Mouse (Mus musculus) thymus, adult 2 months (tissue): ENCODE measurements at regions not wholly inside any gene's neighbourhood (a gene's known extent, or its start where the extent isn't known, plus 50 kb on each side); places are given as distances from the start of the nearest gene placed in this dataset.

Experiments
- DNase-seq: peaks from one replicate; pipeline ENCODE4 v3.0.0; 2021
- H3K27ac ChIP-seq: fragments of 200-500 bp; 2 replicates; pipeline ENCODE4 v1.5.1; 2012; ENCODE audit warnings: low read length, control low read depth; ENCODE audit not compliant: control insufficient read depth, insufficient read depth
- H3K27me3 ChIP-seq: fragments of 200-500 bp; 2 replicates; pipeline ENCODE4 v1.6.1; 2012; ENCODE audit warnings: mild to moderate bottlenecking, low read length, moderate library complexity, mixed read lengths; ENCODE audit not compliant: control insufficient read depth, insufficient read depth
- H3K36me3 ChIP-seq: fragments of 200-500 bp; 2 replicates; pipeline ENCODE4 v1.6.1; 2012; ENCODE audit warnings: mild to moderate bottlenecking, low read length, moderate library complexity; ENCODE audit not compliant: control insufficient read depth, insufficient read depth
- H3K4me1 ChIP-seq: fragments of 200-500 bp; replicated peaks from 2 replicates; pipeline ENCODE4 v1.6.1; 2012; ENCODE audit warnings: low read length; ENCODE audit not compliant: control insufficient read depth, insufficient read depth
- H3K4me3 ChIP-seq: fragments of 200-500 bp; 2 replicates; pipeline ENCODE4 v1.5.1; 2012; ENCODE audit warnings: mild to moderate bottlenecking, low read length, control low read depth, moderate library complexity; ENCODE audit not compliant: control insufficient read depth, insufficient read depth
- CTCF ChIP-seq: fragments of 200-500 bp; IDR thresholded peaks from 2 replicates; pipeline ENCODE4 v1.5.1; 2012; ENCODE audit warnings: mild to moderate bottlenecking, control low read depth, low read length, moderate library complexity, borderline replicate concordance; ENCODE audit not compliant: control insufficient read depth, poor library complexity, insufficient read depth; ENCODE audit errors: extremely low read depth
- POLR2A ChIP-seq: fragments of 200-500 bp; IDR thresholded peaks from 2 replicates; pipeline ENCODE4 v1.6.1; 2012; ENCODE audit warnings: mild to moderate bottlenecking, low read length, control low read depth, moderate library complexity; ENCODE audit not compliant: control insufficient read depth, poor library complexity, insufficient read depth; ENCODE audit errors: extremely low read depth
- WGBS: fragments of 180-500 bp; shearing (Covaris S2); methylation state at CpG from one replicate; pipeline ENCODE4 v1.1.7; 2018; 5-methylcytosine and 5-hydroxymethylcytosine counted together

- no peak overlapping the region for H3K27ac ChIP-seq
- 7% methylated on average over 3 of the region's 3 CpGs for WGBS
- no peaks in the 10 kb centered on the region; the same call in 1 of the 2 replicates for H3K4me1 ChIP-seq
- DNase-seq = no peak
- no peaks in the 10 kb centered on the region for H3K36me3 ChIP-seq
- H3K4me3 ChIP-seq = no peak overlapping the region
- H3K27me3 ChIP-seq = no peaks in the 10 kb centered on the region
- no peak for TF ChIP-seq CTCF
- TF ChIP-seq POLR2A = no peak
Observed at GRCm38 (mm10) chr2:48473102-48473501, 340.8 kb upstream of the Acvr2a start.

GRCm38 (mm10) chr2:48474642-48475041 is 339.3 kb upstream of the Acvr2a start:
- TF ChIP-seq POLR2A = no peak
- no peak for TF ChIP-seq CTCF
- Histone ChIP-seq H3K27me3 (no peaks in the 10 kb centered on the region), H3K4me1 (no peaks in the 10 kb centered on the region), H3K27ac (no peak overlapping the region), H3K4me3 (no peak overlapping the region), H3K36me3 (no peaks in the 10 kb centered on the region)
- no peak for DNase-seq
- WGBS = 90% methylated on average over 4 of the region's 4 CpGs

GRCm38 (mm10) chr2:48476777-48477176 is 337.1 kb upstream of the Acvr2a start:
- Histone ChIP-seq H3K4me3 (no peak overlapping the region), H3K4me1 (no peaks in the 10 kb centered on the region), H3K27me3 (no peaks in the 10 kb centered on the region), H3K36me3 (no peaks in the 10 kb centered on the region), H3K27ac (no peak overlapping the region)
- 76% methylated on average over 3 of the region's 3 CpGs for WGBS
- TF ChIP-seq POLR2A (no peak), CTCF (no peak)
- DNase-seq = no peak

GRCm38 (mm10) chr2:48477336-48477735 is 336.6 kb upstream of the Acvr2a start:
- no peak overlapping the region for H3K27ac ChIP-seq
- no peaks in the 10 kb centered on the region for H3K4me1 ChIP-seq
- 99% methylated on average over 2 of the region's 2 CpGs for WGBS
- H3K36me3 ChIP-seq = no peaks in the 10 kb centered on the region
- no peak for DNase-seq
- no peak overlapping the region for H3K4me3 ChIP-seq
- no peaks in the 10 kb centered on the region for H3K27me3 ChIP-seq
- TF ChIP-seq POLR2A (no peak), CTCF (no peak)

GRCm38 (mm10) chr2:48479601-48480000 is 334.3 kb upstream of the Acvr2a start:
- Histone ChIP-seq H3K4me3 (no peak overlapping the region), H3K36me3 (no peaks in the 10 kb centered on the region), H3K27me3 (no peaks in the 10 kb centered on the region), H3K4me1 (no peaks in the 10 kb centered on the region), H3K27ac (no peak overlapping the region)
- no peak for DNase-seq
- WGBS = 91% methylated on average over 1 of the region's 1 CpGs
- TF ChIP-seq POLR2A = no peak
- TF ChIP-seq CTCF = no peak

GRCm38 (mm10) chr2:48480428-48481191 is 333.3 kb upstream of the Acvr2a start:
- Histone ChIP-seq H3K4me1 (no peaks in the 10 kb centered on the region), H3K27me3 (no peaks in the 10 kb centered on the region), H3K27ac (no peak overlapping the region), H3K36me3 (no peaks in the 10 kb centered on the region), H3K4me3 (no peak overlapping the region)
- TF ChIP-seq CTCF = no peak
- WGBS = 90% methylated on average over 9 of the region's 9 CpGs
- DNase-seq = no peak
